Mouse (Mus musculus): ENCODE results near the gene Polr2h. TPM values are rescaled to one million over a fixed set of nuclear protein-coding genes. Genes with fewer than 3 reads are reported as not detected.

Polr2h gene
- polyA plus RNA-seq, 1 experiment from 2014 or later: 118 TPM

GRCm38 (mm10) chr16:20724338-20724748 lies 6.9 kb downstream of the Polr2h start:
- peaks cover 31% of the 10 kb centered on the region for H3K36me3 ChIP-seq
- H3K27me3 ChIP-seq: no peaks in the 10 kb centered on the region
- 27% methylated on average over 5 of the region's 5 CpGs for WGBS
- H3K4me2 ChIP-seq: no peak overlapping the region
- ATAC-seq (ENCODE audit: insufficient number of reproducible peaks, insufficient read depth, low FRiP score, low TSS enrichment, low read depth): peak; percentile 65; the same call in 1 of the 2 replicates
- peak overlapping the region; percentile 56; the same call in 1 of the 2 replicates for H3K27ac ChIP-seq
- no peak overlapping the region for H3K9ac ChIP-seq (replicated peaks)
- H3K9me3 ChIP-seq: no peaks in the 10 kb centered on the region
- peaks cover 15% of the 10 kb centered on the region for H3K4me1 ChIP-seq (replicated peaks)
- H3K4me3 ChIP-seq (replicated peaks): no peak overlapping the region

GRCm38 (mm10) chr16:20725321-20725720 lies 7.9 kb downstream of the Polr2h start:
- WGBS: 66% methylated on average over 7 of the region's 7 CpGs
- no peak for ATAC-seq (ENCODE audit: insufficient number of reproducible peaks, insufficient read depth, low FRiP score, low TSS enrichment, low read depth)
- Histone ChIP-seq H3K9ac (replicated peaks) (no peak overlapping the region), H3K4me1 (replicated peaks) (peaks cover 21% of the 10 kb centered on the region), H3K4me2 (no peak overlapping the region), H3K4me3 (replicated peaks) (no peak overlapping the region), H3K36me3 (peaks cover 23% of the 10 kb centered on the region), H3K27me3 (no peaks in the 10 kb centered on the region), H3K27ac (no peak overlapping the region), H3K9me3 (no peaks in the 10 kb centered on the region)

GRCm38 (mm10) chr16:20725750-20726149 lies 8.3 kb downstream of the Polr2h start:
- Histone ChIP-seq H3K4me1 (replicated peaks) (peaks cover 23% of the 10 kb centered on the region), H3K4me3 (replicated peaks) (no peak overlapping the region), H3K4me2 (no peak overlapping the region), H3K9ac (replicated peaks) (no peak overlapping the region), H3K27ac (no peak overlapping the region), H3K36me3 (peaks cover 19% of the 10 kb centered on the region), H3K27me3 (no peaks in the 10 kb centered on the region), H3K9me3 (no peaks in the 10 kb centered on the region)
- ATAC-seq (ENCODE audit: insufficient number of reproducible peaks, insufficient read depth, low FRiP score, low TSS enrichment, low read depth): no peak
- WGBS: 80% methylated on average over 4 of the region's 4 CpGs

- Histone ChIP-seq H3K36me3 (peaks cover 13% of the 10 kb centered on the region), H3K9ac (replicated peaks) (no peak overlapping the region), H3K27ac (no peak overlapping the region), H3K4me1 (replicated peaks) (peaks cover 23% of the 10 kb centered on the region), H3K4me2 (no peak overlapping the region), H3K4me3 (replicated peaks) (no peak overlapping the region), H3K9me3 (no peaks in the 10 kb centered on the region), H3K27me3 (peaks cover 2% of the 10 kb centered on the region; the same call in 1 of the 2 replicates)
- ATAC-seq (ENCODE audit: insufficient number of reproducible peaks, insufficient read depth, low FRiP score, low TSS enrichment, low read depth): no peak
- 71% methylated on average over 1 of the region's 1 CpGs for WGBS
Observed at GRCm38 (mm10) chr16:20726384-20726783, 8.9 kb downstream of the Polr2h start.

GRCm38 (mm10) chr16:20730293-20730711 lies 12.8 kb downstream of the Polr2h start:
- H3K9me3 ChIP-seq: no peaks in the 10 kb centered on the region

GRCm38 (mm10) chr16:20731688-20732087 lies 14.2 kb downstream of the Polr2h start:
- H3K9ac ChIP-seq (replicated peaks): no peak overlapping the region
- no peak for ATAC-seq (ENCODE audit: insufficient number of reproducible peaks, insufficient read depth, low FRiP score, low TSS enrichment, low read depth)
- H3K4me1 ChIP-seq (replicated peaks): peaks cover 32% of the 10 kb centered on the region
- peaks cover 5% of the 10 kb centered on the region; the same call in 1 of the 2 replicates for H3K36me3 ChIP-seq
- H3K4me2 ChIP-seq: no peak overlapping the region
- H3K27ac ChIP-seq: peak overlapping the region; percentile 75; the same call in 1 of the 2 replicates
- WGBS: 63% methylated on average over 5 of the region's 5 CpGs
- peaks cover 48% of the 10 kb centered on the region for H3K27me3 ChIP-seq
- H3K9me3 ChIP-seq: no peaks in the 10 kb centered on the region
- H3K4me3 ChIP-seq (replicated peaks): no peak overlapping the region

More at GRCm38 (mm10) chr16:20730293-20730711, 12.8 kb downstream of the Polr2h start:
- 32% methylated on average over 5 of the region's 5 CpGs for WGBS
- H3K4me1 ChIP-seq (replicated peaks): peaks cover 34% of the 10 kb centered on the region
- H3K4me2 ChIP-seq: no peak overlapping the region
- H3K27ac ChIP-seq: no peak overlapping the region
- no peak for ATAC-seq (ENCODE audit: insufficient number of reproducible peaks, insufficient read depth, low FRiP score, low TSS enrichment, low read depth)
- H3K36me3 ChIP-seq: no peaks in the 10 kb centered on the region
- no peak overlapping the region for H3K4me3 ChIP-seq (replicated peaks)
- peaks cover 35% of the 10 kb centered on the region for H3K27me3 ChIP-seq
- H3K9ac ChIP-seq (replicated peaks): no peak overlapping the region

- Histone ChIP-seq H3K27ac (peak overlapping the region; percentile 75), H3K4me3 (replicated peaks) (peak overlapping the region; percentile 72), H3K9me3 (no peaks in the 10 kb centered on the region), H3K36me3 (peaks cover 12% of the 10 kb centered on the region; the same call in 1 of the 2 replicates), H3K4me1 (replicated peaks) (peaks cover 32% of the 10 kb centered on the region), H3K27me3 (peaks cover 49% of the 10 kb centered on the region), H3K9ac (replicated peaks) (peak overlapping the region; percentile 78), H3K4me2 (peak overlapping the region; percentile 99)
- WGBS: under 1% methylated on average over 29 of the region's 30 CpGs
- peak; percentile 16; the same call in 1 of the 2 replicates for ATAC-seq (ENCODE audit: insufficient number of reproducible peaks, insufficient read depth, low FRiP score, low TSS enrichment, low read depth)
Observed at GRCm38 (mm10) chr16:20732251-20732924, 14.9 kb downstream of the Polr2h start.

- Histone ChIP-seq H3K27ac (peak within 1 kb of the TSS; percentile 75), H3K9ac (replicated peaks) (peak within 1 kb of the TSS; percentile 78), H3K4me2 (peak within 1 kb of the TSS; percentile 99), H3K27me3 (peaks cover 56% of the 10 kb centered on the region), H3K36me3 (peaks cover 12% of the 10 kb centered on the region; the same call in 1 of the 2 replicates), H3K4me1 (replicated peaks) (peaks cover 32% of the 10 kb centered on the region), H3K4me3 (replicated peaks) (peak within 1 kb of the TSS; percentile 72), H3K9me3 (no peaks in the 10 kb centered on the region)
- 1% methylated on average over 58 of the region's 70 CpGs for WGBS
- peak; percentile 81 for ATAC-seq (ENCODE audit: insufficient number of reproducible peaks, insufficient read depth, low FRiP score, low TSS enrichment, low read depth)
Observed at GRCm38 (mm10) chr16:20732925-20733730, 15.7 kb downstream of the Polr2h start, which contains the start of gene Chrd. Gene Chrd (plus strand): TSS chr16:20733127.

GRCm38 (mm10) chr16:20733731-20734730 lies 16.6 kb downstream of the Polr2h start, which contains the start of gene Thpo:
Gene Thpo (minus strand): TSS chr16:20734511.
- Histone ChIP-seq H3K9ac (replicated peaks) (peak within 1 kb of the TSS; percentile 78), H3K9me3 (no peaks in the 10 kb centered on the region), H3K27ac (0 out of 2 replicates have a peak within 1 kb of the TSS, but pooled peaks have one; percentile 75), H3K4me3 (replicated peaks) (peak within 1 kb of the TSS; percentile 72), H3K4me1 (replicated peaks) (peaks cover 32% of the 10 kb centered on the region), H3K36me3 (peaks cover 12% of the 10 kb centered on the region; the same call in 1 of the 2 replicates), H3K4me2 (peak within 1 kb of the TSS; percentile 99), H3K27me3 (peaks cover 61% of the 10 kb centered on the region)
- ATAC-seq (ENCODE audit: insufficient number of reproducible peaks, insufficient read depth, low FRiP score, low TSS enrichment, low read depth): no peak
- WGBS: 2% methylated on average over 45 of the region's 45 CpGs

GRCm38 (mm10) chr16:20735651-20736050 lies 18.2 kb downstream of the Polr2h start:
- 72% methylated on average over 5 of the region's 5 CpGs for WGBS
- ATAC-seq (ENCODE audit: insufficient number of reproducible peaks, insufficient read depth, low FRiP score, low TSS enrichment, low read depth): no peak

More at GRCm38 (mm10) chr16:20735651-20736050, 18.2 kb downstream of the Polr2h start:
- Histone ChIP-seq H3K9ac (replicated peaks) (no peak overlapping the region), H3K4me3 (replicated peaks) (no peak overlapping the region), H3K36me3 (peaks cover 12% of the 10 kb centered on the region; the same call in 1 of the 2 replicates), H3K4me2 (no peak overlapping the region), H3K27ac (no peak overlapping the region), H3K4me1 (replicated peaks) (peaks cover 24% of the 10 kb centered on the region), H3K27me3 (peaks cover 61% of the 10 kb centered on the region), H3K9me3 (no peaks in the 10 kb centered on the region)
